Mouse (Mus musculus) heart, adult 2 months (tissue): ENCODE data around the gene Snrpg.

Source experiments
- CTCF ChIP-seq: fragments of 200-600 bp; IDR thresholded peaks from 2 replicates; pipeline ENCODE4 v1.8.1; 2022; ENCODE audit warnings: antibody characterized with exemption, mild to moderate bottlenecking, moderate library complexity
- EP300 ChIP-seq: fragments of 200-500 bp; IDR thresholded peaks from 2 replicates; pipeline ENCODE4 v1.6.1; 2011; ENCODE audit warnings: low read depth, low read length, control low read depth; ENCODE audit not compliant: insufficient read depth

GRCm38 (mm10) chr6:86343656-86344055 is 27.4 kb upstream of the Snrpg start:
- TF ChIP-seq CTCF (no peak), EP300 (no peak)
